Mouse (Mus musculus) splenic B cell, adult 2 months (primary cell): ENCODE data around the gene Dhrs7b.

ENCODE experiments used
- DNase-seq: peaks from one replicate; pipeline ENCODE4 v3.0.0-alpha.2; 2011; ENCODE audit warnings: low read depth, low spot score
- H3K27me3 ChIP-seq: 2 replicates; pipeline ENCODE4 v1.6.1; 2012; ENCODE audit warnings: mild to moderate bottlenecking, low read length, moderate library complexity, mixed read lengths; ENCODE audit not compliant: control insufficient read depth, poor library complexity, insufficient read depth, severe bottlenecking
- H3K36me3 ChIP-seq: 2 replicates; pipeline ENCODE4 v1.6.1; 2012; ENCODE audit warnings: mild to moderate bottlenecking, low read length, moderate library complexity, mixed read lengths; ENCODE audit not compliant: control insufficient read depth, poor library complexity, insufficient read depth, severe bottlenecking

Gene Dhrs7b

DNA sequence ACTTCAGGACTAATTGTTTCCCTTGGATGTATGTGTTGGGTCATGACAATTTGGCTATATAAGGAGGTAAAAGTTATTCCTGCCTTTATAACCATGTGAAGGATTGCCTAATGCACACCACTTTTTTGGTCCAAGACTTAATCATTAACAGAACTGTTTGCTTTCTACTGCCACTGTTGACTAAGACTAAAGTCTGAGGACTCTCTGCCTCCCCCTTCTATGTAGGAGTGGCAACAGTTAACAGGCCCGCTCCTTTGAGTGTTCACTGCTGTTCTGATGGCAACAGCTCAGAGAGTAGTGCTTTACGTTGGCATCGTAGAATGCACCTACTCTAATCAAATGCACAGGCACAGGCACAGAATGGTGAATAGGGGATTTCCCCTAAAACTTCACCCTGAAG is 5.2 kb upstream of the Dhrs7b start:
- no peaks in the 10 kb centered on the region for H3K36me3 ChIP-seq
- H3K27me3 ChIP-seq = no peaks in the 10 kb centered on the region
- no peak for DNase-seq

GRCm38 (mm10) chr11:60826700-60827099 is 3.7 kb upstream of the Dhrs7b start:
- no peaks in the 10 kb centered on the region for H3K36me3 ChIP-seq
- DNase-seq = no peak

GRCm38 (mm10) chr11:60827241-60827945 is 3.0 kb upstream of the Dhrs7b start:
- Histone ChIP-seq H3K36me3 (no peaks in the 10 kb centered on the region), H3K27me3 (no peaks in the 10 kb centered on the region)
- no peak for DNase-seq

More at GRCm38 (mm10) chr11:60826700-60827099, 3.7 kb upstream of the Dhrs7b start:
- no peaks in the 10 kb centered on the region for H3K27me3 ChIP-seq

GRCm38 (mm10) chr11:60828903-60829302 is 1.5 kb upstream of the Dhrs7b start:
- Histone ChIP-seq H3K36me3 (no peaks in the 10 kb centered on the region), H3K27me3 (no peaks in the 10 kb centered on the region)
- DNase-seq = peak; percentile 20

- DNase-seq = no peak
- H3K27me3 ChIP-seq = no peaks in the 10 kb centered on the region
- H3K36me3 ChIP-seq = no peaks in the 10 kb centered on the region; the same call in 1 of the 2 replicates
Observed at GRCm38 (mm10) chr11:60836897-60837296, 6.5 kb downstream of the Dhrs7b start.

DNA sequence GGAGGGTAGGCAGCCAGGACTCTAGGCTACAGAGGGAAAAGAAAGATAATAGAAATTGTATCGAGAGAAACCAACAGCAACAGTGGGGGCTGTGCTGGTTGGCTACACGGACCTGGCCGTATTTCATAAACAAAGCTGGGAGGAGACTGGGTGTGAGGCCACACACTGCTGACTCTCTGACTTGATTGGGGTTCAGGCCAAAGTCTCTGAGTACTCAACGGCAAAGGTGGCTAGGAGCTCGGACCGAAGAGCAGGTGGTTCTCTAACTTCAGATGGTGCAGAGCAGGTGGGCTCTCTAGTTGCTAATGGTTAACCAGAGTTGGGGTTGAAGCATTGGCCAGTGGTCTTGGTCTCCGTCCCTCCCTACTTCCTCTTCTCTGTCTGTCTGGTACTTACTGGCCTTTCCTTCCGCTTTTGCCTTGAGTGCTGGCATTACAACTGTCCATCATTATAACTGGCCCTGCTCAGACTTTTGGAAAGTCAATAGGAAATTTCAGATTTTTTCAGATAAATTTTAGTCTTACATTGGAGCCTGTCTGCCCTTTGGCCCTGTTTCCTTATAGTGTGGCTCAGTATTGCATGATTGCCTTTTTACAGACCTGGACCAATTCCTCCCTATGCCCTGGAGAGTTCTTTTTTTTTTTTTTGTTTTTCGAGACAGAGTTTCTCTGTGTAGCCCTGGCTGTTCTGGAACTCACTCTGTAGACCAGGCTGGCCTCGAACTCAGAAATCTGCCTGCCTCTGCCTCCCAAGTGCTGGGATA is 7.4 kb downstream of the Dhrs7b start:
- DNase-seq = no peak
- Histone ChIP-seq H3K27me3 (no peaks in the 10 kb centered on the region), H3K36me3 (no peaks in the 10 kb centered on the region; the same call in 1 of the 2 replicates)

DNA sequence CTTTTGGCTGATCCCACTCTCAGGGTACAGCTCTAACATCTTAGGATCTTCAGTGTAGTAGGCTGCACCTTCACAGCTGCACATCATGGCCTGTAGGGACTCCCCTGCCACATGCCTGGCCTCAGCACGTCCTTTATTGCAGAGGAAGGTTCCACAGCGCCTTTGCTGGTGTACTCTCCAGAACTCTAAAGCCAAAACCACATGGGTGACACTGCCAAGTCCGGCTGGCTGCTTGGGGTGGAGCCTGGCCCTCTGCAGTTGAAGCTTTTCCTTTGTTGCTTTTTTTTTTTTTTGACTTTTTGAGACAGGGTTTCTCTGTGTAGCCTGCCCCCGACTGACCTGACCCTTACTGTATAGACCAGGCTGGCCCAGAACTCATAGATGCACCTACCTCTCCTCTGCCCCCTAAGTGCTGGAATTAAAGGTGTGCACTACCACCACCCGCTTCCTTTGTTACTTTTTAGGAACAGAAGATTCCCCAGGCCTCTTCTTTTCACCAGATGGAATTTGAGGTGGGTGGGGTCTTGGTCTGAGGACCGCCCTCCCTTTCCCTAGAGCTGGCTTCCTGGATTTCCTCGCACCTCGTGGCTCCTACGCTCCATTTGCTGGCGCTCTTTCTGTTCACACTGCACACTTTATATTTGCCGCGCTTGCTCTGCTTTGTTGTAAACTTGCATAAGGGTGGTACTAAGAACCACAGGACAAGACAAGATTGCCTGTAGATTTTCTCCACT is 11.2 kb downstream of the Dhrs7b start:
- Histone ChIP-seq H3K36me3 (peaks cover 3% of the 10 kb centered on the region; the same call in 1 of the 2 replicates), H3K27me3 (no peaks in the 10 kb centered on the region)
- no peak for DNase-seq

- Histone ChIP-seq H3K27me3 (no peaks in the 10 kb centered on the region), H3K36me3 (peaks cover 3% of the 10 kb centered on the region; the same call in 1 of the 2 replicates)
- no peak for DNase-seq
Observed at GRCm38 (mm10) chr11:60843412-60843811, 13.0 kb downstream of the Dhrs7b start.

GRCm38 (mm10) chr11:60845415-60845814 is 15.0 kb downstream of the Dhrs7b start:
- Histone ChIP-seq H3K27me3 (no peaks in the 10 kb centered on the region), H3K36me3 (peaks cover 3% of the 10 kb centered on the region; the same call in 1 of the 2 replicates)
- DNase-seq = no peak

DNA sequence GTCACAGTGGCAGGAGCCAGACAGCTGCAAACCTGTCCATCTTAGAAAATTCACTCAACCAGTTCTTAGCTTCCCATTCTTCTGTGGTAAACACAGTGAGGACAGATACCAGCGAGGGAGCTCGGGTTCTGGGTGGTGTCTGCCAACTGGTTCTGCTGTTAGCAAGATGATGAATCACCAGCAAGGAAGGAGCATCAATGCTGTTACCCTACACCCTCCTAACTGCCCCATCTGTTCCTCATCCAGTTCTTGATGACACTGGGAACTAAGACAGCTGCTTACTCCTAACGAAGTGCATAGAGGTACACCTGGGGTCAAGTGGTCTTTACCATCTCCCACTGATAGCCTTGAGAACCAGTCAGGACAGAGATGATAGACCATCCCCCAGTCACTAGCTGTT is 26.2 kb downstream of the Dhrs7b start:
- DNase-seq = no peak
- peaks cover 5% of the 10 kb centered on the region for H3K36me3 ChIP-seq
- no peaks in the 10 kb centered on the region for H3K27me3 ChIP-seq

DNA sequence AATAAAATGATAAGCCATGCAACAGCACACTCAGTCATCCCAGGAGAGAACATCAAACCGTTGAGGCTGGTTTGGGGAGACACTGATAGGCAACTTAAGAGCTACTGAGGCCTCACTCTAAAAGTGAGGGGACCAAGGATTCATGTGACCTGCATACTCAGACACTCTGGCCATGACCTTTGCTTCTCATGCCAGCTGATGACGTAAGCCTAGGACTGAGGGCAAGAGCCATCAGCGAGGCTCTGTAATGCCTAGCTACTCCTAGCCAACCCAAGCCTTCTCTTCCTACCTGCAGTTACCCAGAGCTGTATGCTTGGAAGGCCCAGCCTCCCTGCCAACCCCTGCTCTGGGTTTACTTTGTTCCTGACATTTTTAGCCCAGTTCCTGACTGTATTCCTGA is 31.6 kb downstream of the Dhrs7b start:
- H3K36me3 ChIP-seq = peaks cover 2% of the 10 kb centered on the region
- no peak for DNase-seq
- H3K27me3 ChIP-seq = no peaks in the 10 kb centered on the region

DNA sequence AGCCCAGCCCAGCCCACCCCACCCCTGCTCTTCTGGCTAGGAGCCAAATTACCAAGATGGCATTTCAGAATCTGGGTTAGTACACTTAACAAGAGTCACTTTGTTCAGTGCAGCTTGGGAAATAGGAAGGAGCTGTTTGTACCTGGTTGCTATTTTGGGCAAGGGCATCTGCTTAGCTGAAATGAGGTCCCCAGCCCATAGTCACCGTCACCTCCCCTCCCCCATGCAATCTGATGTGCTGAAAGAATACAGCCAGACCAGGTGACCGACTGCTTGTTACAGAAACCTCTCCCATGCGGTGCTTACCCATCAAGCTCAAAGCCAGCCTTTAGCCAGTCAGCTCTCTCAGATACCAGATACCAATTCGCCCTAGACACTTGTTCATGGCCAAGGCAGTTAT is 32.8 kb downstream of the Dhrs7b start:
- no peak for DNase-seq
- no peaks in the 10 kb centered on the region for H3K27me3 ChIP-seq
- H3K36me3 ChIP-seq = no peaks in the 10 kb centered on the region; the same call in none of the 2 replicates

GRCm38 (mm10) chr11:60864166-60864565 is 33.7 kb downstream of the Dhrs7b start:
- no peak for DNase-seq
- H3K27me3 ChIP-seq = no peaks in the 10 kb centered on the region

DNA sequence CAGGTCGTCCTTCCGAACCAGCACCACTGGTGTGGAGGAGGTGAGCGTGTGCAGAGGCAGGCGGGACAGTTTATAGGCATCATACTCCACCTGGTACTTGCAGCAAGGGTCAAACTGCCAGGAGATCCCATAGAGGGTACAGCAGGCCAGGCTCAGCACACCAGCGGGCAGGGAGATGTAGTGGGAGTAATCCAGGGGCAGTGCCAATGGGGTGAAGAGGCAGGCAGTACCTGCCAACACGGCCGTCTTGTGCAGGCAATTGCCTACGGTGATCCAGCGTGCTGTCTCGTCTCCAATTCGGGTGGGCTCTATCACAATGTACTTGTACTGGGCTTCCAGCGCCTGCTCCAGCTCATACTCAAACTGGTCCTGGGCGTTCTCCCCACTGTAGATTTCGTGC is 34.5 kb downstream of the Dhrs7b start:
- DNase-seq = no peak
- Histone ChIP-seq H3K27me3 (no peaks in the 10 kb centered on the region), H3K36me3 (no peaks in the 10 kb centered on the region; the same call in none of the 2 replicates)

More at GRCm38 (mm10) chr11:60864166-60864565, 33.7 kb downstream of the Dhrs7b start:
- no peaks in the 10 kb centered on the region; the same call in none of the 2 replicates for H3K36me3 ChIP-seq

DNA sequence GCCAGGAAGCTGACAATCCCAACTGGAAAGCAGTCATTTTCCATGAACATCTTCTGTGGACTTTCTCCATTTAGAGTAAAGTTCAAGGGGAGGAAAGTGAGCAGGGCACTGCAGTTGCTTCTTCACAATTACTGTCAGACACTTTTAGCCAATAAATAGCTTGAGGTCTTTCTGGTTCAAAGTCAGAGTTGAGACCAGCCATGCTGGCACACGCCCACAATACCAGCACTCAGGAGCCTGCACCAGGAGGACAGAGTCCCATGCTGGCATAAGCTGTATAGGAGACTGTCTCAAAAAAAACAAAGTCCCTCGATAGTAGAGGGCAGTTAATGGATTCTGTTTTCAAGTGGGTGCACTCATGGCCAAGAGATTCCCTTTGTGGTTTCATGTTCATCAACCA is 35.6 kb downstream of the Dhrs7b start:
- no peaks in the 10 kb centered on the region for H3K27me3 ChIP-seq
- DNase-seq = no peak
- no peaks in the 10 kb centered on the region; the same call in none of the 2 replicates for H3K36me3 ChIP-seq
